Mouse (Mus musculus): ENCODE results near the gene Adam19.

DNA sequence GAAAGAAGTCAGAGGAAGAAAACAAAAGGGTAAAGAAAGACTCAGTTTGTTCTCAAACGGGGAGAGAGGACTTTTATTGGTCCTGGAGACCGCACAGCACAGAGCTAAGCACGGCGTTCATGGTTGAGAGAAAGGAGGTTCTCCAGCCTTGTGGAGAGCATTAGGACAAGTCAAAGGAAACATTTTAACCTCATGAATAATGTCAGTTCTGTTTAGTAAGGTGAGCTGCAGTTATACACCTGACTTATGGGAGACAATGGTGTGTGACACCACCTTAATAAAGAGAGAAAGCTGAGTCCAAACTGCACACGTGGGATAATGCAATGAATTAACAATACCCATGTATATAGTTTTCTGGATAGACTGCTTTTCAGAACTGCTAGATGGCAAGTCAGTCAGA lies 11.0 kb upstream of the Adam19 start:
- TF ChIP-seq MAFK (IDR thresholded peaks at IDR 0.05; ENCODE audit: insufficient read depth, low read depth, low read length) (no peak), ZNF384 (IDR thresholded peaks at IDR 0.05; ENCODE audit: low read depth, low read length) (no peak)

Data from ES-E14 (cell line).